Mouse (Mus musculus): ENCODE data around the gene Depdc1b.

Gene Depdc1b

DNA sequence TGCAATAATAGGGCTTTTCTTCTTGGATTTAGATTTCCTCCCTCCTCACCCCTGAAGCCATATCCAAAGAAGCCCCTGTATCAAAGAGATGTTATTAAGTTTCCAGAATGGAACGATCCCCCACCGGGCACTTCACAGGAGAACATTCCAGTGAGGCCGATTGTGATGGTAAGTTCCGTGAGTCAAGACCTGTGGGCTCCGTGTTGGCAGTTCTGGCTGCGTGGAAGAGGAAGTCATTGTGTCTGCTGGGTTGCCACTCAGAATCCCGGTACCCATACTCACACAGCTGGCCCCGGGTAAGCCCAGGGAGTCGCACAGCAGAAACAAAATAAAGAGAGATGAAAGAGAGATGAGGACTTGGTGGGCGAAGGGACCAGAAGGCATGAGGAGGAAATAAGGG, 41.2 kb downstream of the Depdc1b start:
- no peak for DNase-seq

DNA sequence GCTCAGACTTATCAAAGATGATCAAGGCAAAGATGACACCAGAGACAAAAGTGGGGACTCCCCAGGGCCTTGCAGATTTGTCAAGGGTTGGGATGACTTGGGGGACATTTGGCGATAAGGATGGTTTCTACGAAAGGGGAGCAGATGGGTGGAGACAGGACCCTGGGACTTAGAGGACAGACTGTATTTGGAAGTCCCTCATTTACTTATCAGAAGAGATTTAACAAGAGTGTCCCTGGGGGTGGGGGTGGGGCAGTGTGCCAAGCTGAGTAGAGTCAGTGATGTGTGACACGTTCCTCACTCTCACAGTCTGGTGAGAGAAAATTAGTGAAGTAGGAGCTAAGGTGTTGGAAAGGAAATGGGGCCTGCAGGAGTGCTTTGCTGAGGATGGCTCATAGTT, 42.1 kb downstream of the Depdc1b start:
- no peak for DNase-seq

DNA sequence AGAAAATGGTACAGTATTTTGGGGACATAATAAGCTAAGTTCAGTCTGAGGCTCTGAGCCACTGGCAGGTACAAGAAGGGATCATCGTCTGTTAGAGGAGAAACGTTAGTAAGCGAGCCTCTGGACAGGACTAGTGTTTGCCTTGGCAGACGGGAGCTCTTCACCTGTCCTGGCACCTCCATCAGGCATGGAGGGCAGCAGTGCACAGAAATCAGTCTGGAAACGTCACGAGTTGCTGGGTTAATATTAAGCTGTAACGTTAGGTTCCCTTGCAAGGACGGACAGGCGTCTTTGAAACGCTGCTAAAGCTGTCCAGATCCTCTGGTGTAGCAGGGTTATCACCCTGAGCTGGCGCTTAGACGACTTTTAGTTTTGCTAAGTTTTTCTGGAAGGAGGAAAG, 51.4 kb downstream of the Depdc1b start:
- DNase-seq = peak in 1 of 2 experiments; percentile 28

DNA sequence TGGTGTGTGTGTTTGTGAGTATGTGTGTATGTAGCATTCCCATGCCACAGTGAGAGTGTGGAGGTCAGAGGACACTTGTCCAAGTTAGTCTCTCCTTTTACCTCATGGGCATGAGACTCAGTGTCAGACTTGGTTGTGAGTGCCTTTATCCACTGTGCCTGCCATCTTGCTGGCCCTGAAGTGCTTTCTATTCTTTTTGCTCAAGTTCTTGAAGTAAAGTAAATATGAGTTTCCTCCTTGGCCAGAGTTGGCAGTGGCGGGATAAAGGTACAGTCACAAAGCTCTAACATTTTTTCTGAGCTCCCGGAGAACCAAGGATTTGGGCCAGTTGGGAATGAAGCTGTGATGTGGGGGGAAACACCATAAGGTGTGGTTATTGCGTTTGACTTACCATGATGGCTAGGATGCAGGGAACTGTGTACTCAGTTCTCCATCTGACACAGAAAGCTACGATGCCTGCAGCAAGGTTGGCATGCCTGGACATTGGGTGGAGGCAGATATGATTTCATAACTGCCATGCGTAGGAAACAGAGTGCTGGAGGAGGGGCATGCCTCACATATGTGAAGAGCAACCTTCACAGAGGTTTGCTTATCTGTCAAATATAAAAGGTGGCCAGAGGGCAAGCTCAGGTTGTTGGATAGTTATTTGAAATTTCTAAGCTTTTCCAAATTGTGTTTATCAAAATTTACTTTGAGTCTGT, 54.3 kb downstream of the Depdc1b start:
- DNase-seq = peak; percentile 16 to 28

DNA sequence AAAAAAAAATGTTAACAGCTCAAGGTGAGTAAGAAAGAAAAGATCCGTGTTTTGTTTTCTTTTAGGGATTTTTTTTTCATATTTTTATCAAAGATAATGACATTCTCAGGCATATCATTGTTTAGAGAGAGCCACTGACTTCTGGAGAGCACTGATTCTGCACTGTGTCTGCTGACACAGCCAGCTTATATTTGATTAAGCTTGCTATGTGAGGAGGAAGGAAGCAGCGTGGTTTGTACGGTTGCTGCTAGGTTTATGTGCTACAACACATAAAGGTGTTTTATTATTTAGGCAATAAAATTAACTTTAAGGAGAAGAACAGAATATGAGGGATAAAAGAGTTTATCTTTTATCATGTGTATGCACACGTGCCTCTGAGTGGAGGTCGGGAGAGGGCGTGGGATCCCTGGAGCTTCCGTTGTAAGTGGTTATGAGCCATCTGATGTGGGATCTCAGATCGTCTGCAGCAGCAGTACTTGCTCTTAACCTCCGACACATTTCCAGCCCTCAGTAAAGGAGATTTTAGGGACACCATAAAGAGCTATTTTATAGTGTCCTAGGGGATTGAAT, 55.3 kb downstream of the Depdc1b start:
- no peak for DNase-seq

DNA sequence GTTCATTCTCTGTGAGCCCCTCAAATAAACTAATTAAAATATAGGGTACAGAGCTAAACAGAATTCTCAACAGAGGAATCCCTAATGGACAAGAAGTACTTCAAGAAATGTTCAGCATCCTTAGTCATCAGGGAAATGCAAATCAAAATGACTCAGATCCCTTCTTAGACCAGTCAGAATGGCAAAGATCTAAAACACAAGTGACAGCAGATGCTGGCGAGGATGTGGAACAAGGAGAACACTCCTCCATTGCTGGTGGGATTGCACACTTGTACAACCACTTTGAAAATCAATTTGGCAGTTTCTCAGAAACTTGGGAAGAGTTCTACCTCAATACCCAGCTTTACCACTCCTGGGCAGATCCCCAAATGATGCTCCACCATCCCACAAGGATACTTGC, 57.1 kb downstream of the Depdc1b start:
- no peak for DNase-seq

DNA sequence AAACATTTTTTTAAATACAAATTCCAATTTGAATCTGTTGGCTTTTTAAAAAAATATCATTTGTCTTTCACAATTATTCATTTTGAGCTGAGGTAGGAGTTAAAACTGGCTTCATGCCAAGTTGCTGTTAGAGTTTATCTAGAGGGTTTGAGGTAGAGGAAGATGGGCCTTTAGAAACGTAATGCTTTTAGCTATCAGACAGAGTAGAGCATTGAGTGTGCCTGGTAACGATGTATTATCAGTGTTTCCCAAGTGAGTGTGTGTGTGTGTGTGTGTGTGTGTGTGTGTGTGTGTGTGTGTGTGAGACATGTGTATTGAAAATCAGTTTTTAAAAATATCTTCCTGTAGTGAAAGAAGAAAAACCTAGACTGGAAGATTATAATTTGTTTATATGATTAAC, 60.5 kb downstream of the Depdc1b start:
- DNase-seq = no peak

DNA sequence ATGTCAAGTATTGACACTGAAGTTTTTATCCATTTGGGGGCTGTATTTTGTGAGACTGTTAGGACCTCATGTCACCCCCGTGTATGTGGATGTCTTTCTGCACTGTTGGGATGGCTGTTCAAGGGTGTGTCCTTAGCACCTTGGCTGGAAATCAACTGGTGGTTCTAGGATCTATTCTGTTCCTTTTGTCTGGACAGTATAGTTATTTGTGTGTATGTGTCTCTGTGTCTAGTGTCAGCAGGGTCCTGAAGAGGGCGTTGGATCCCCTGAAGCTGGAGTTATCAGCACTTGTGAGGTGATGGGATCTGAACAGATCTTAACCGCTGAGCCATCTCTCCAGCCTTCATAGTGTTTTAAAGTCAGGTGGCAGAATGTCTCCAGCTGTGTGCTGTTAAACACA, 65.0 kb downstream of the Depdc1b start:
- DNase-seq = no peak

DNA sequence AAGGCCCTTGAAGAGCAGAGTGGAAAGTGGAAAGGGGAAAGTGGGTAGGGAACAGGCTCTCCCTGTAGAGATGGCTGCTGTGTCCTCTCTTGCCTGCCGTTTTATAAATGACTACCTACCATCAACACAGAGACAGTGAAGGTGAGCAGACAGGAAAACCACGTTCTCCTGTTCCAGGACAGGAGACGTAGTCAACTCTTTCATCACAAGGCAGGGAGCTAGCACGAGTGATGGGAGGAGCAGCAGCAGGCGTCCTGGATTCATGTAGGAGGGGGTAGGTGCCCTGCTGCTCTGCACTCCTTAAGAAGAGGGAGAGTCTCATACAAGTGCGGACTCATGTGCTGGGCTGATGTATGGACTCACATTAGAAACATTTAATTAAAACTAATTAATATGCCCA, 66.9 kb downstream of the Depdc1b start:
- DNase-seq = no peak

DNA sequence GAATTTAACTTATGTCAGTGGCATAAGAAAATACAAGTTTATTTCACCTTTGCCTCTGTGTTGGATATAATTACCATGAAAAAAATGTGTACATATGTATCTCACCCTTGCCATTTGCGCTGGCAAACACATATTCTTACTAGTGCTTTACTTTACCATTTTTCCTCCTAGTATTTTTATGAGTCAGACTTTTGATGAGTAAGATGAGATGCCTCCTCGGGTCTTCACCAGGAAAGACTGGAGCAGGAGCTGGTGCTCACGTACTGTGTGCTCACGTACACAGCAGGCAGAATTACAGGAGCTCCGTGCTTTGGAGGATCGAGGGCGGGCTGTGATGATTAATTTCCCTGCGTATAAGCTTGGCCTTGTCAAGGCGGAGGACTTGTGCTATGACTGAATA, 69.9 kb downstream of the Depdc1b start:
- DNase-seq = no peak

DNA sequence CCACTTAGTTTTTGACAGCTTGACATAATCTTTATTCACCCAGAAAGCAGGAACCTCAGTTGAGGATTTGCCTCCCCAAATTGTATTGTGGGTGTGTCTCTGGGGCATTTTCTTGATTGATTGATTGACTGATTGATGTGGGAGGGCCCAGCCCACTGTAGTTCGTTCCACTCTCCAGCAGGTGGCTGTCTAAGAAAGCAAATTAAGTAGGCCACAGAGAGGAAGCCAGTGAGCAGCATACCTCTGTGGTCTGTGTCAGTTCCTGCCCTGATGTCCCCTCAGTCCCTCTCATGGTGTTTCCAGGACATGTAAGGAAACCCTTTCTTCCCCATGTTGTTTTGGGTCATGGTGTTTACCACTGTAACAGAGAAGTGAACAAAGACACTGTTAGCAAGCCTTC, 74.4 kb downstream of the Depdc1b start:
- DNase-seq = peak; percentile 17 to 45

DNA sequence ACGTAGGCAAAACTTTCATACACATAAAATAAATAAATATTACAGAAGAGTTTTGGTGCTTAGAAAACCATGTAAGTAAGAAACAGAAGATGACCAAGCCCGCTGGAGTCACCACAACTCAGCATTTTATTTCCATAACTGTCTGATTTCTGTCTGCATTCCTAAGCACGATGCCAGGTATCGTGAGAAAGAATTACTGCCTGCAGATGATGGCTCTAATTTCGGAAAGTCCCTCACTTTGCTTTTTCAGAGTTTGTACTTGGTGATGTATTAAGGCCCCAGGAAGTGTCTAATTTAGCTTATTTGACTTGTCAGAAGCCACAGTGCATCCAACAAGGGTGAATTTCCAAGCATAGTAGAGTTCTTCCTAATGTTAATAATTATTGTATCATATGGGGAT, 87.1 kb downstream of the Depdc1b start:
- no peak for DNase-seq

DNA sequence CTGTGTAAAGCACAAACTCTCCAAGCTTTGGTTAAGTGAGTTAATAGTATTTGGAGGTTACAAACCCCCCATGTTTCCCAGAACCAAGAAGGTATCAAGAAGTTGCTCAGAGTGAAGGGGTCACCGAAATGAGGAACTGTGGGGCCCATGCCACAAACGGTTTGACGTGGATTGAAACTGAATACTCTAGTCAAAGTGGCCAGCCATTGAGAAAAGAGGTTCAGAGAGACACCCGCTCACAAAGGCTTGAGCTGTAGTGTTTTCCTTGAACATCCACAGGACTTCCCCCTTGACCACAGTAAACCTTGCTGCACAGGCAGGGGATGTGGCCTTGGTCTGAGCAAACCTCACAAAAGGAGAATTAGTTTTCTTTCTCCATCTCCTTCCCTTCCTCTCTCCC, 88.2 kb downstream of the Depdc1b start:
- no peak for DNase-seq

DNA sequence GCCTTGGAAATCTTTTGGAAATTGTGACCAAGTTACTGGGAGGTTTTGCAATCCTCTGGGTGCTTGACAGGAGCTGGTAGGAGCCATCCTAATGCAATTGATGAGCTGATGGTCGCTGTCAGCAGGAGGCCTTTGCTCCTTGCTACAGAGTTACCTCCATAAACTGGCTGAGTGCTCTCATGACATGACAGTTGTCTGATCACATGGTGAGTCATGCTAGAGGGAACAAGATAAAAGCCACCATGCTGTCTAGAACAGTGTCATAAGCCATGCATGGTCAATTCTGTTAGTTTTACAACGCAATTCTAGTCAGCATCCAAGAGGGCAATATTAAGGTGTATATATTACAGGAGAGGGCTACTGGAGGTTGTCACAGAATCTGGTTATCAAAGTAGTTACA, 99.3 kb downstream of the Depdc1b start:
- DNase-seq = no peak

DNA sequence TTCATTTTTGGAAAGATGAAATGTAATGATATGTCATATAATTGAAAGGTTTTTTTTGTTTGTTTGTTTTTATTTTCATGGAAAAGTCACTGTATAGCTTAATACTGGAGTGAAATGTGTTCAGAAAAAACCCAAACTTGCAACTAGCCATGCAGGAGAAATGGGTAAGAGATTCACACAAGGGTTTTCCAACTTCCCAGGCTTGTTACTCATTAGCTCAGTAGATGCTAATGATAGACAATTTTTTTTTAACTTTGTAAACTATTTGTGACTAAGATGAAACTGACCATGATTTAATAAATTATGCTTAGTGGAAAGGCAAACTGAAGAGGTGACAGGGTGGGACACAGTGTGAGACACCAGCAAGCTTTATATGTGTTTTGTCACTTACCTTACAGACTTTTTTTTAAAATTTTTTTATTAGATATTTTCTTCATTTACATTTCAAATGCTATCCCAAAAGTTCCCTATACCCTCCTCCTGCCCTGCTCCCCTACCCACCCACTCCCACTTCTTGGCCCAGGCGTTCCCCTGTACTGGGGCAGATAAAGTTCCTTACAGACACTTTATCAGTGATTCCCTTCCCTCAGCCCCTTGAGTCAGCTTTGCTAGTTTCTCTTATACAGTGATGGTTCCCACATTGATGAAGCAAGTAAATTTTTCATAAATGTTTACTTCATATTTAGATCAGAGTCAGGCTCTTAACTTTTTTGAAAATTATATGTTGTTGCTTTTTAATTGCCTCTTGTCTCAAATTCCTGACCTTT, 102.8 kb downstream of the Depdc1b start:
- DNase-seq = no peak

DNA sequence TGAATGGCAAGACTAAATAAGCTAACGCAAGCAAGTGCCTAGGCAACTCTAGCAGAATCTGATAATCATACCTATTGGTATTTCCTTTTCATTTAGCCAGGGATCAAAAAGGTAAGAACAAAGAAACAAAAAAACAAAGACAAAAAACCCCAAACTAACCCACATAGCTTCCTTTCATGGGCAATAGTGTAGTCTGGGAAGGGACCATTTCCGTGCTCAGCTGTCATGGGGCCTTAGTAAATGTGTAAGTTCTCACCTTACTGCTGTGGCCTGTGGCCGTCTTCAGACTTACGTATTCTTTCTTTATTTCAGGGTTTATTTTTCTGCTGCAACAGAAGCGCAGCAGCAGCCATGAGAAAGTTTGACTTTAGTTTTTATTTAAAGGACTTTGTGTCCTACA, 110.2 kb downstream of the Depdc1b start:
- DNase-seq = no peak

DNA sequence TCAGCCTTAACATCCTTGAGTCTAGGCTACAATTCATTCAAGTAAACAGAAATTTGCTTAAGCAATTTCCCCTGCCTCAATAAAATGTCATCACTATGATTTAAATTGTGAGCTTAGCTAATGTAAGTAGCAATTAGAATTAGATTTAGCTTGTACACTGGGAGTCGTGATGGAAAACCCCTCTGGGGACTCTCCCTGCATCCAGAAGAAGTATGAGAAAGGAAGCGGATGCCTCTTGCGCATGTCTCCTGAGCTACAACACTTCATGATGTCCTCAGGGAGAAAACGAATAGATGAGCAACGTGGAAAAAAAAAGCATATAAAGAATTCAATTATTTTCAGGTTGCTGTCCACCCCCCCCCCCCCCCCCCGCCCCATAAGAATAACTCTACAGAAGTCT, 112.7 kb downstream of the Depdc1b start:
- no peak for DNase-seq

DNA sequence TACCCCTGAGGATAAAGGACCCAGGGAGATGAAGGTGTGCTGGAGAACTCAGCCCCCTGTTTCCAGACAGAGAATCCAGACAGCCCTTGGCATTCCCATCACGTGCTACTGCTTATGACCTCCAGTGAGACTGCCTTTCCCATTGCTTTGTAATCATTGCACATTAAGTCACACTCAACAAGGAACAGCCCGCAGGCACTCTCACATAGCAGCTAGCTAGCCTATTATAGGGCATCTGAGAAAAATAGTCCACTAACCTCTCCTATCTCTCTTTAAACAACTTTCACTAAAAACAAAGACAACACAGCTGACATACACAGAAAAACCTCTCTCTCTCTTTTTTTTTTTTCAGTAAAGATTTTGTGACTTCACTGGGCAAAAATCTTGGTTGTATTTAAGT, 113.5 kb downstream of the Depdc1b start:
- DNase-seq = no peak

DNA sequence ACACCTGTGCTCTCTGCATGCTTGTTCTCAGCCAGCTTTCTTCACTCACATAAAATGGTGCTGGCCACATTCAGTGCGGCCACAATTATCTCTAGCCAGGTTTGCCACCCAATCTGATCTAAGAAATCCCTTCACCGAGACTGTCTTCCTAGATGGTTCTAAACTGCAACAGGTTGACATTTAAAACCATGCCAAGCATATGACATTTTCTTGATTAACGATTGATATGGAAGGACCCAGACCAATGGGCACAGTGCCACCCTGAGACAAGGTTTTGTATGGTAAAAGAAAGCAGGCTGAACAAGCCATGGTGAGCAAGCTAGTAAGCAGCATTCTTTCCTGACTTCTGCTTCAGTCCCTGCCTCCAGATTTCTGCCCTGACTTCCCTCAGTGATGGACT, 115.6 kb downstream of the Depdc1b start:
- DNase-seq = no peak

DNA sequence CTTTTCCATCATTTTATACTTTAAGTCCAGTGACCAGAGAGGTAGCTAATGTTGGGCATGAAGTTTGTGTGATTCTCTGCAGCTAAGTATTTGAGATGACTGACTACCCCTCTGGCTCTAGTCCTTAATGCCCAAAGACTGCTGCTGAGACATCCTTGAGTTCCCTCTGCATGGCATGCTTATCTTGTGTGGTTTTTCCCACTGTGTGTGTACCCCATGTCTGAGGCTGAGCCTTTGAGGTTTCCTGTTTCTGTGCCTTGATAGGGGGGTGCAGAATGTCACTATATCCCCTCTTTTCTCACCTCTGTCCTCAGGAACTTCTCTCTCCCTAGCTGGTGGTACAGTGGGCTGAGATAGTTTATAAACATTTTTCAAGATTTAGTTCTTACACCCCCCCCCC, 119.6 kb downstream of the Depdc1b start:
- DNase-seq = no peak

DNA sequence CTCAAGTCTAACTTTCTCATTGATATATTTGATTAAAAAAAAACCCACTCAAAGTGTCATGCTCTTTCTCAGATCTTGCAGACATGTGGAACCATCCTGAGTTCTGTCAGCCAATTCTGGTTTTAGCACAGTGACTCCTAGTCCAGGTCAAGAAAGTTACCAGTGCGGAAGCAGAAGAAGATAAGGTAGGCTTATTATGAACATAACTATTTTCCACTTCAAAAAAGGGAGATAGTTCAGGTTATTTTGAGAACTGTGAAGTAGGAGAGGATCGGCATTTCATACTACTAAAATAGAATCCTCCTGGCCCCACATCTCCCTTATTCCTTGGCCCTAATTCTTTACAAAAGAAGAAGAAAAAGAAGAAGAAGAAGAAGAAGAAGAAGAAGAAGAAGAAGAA, 121.3 kb downstream of the Depdc1b start:
- DNase-seq = no peak

DNA sequence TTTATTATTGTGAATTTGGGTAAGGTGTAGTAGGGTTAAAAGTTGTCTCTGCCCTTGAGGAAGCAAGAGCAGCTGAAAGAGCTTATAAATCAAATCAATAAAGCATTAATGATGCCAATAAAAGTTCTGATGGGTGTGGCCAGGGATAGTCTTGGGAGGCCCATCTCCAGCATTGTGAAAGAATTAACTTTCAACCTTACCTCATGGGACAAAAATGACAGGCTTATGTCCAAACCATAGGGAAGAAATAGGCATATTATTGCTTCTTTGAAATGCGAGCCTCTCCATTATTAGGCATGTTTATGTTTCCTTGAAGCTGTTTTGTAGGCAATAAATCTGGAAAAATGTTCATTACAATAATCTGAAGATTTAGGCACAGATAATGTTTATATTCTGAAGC, 122.9 kb downstream of the Depdc1b start:
- no peak for DNase-seq

DNA sequence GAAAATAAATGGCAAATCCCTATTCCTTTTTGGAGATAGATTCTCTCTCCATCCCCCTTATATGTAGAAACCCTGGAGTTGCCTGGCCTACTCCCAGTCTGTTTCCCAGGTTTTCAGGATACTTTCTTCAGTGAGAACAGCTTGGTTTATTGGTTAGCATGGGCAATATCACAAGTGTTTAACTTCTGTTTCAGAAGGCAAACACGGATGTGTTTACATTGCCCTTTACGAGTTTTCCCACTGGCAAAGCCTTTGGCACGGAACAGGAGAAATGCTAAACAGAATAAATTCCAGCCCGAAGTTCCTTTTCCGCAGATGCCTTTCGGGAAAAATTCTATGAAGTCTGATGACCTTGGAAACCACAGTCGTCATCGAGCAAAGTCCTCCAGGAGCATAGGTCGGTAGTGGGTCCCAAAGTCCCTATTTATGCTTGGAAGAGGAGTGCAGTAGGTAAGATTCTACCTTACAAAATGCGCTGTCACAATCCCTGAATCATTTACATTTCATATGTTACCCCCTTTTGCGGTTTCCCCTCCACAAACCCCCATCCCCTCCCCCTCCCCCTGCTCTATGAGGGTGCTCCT, 132.3 kb downstream of the Depdc1b start:
- DNase-seq = peak; percentile 16 to 36

All from lung, adult 18-20 months (tissue).